Mouse (Mus musculus) neural tube, embryonic 14.5 days (tissue): ENCODE results near the gene Ajap1. TPM values are rescaled to one million over a fixed set of nuclear protein-coding genes. Genes with fewer than 3 reads are reported as not detected.

Experiments
- ATAC-seq: fragments of 200-750 bp; cut with Nextera tagmentation; 2 replicates; pipeline ENCODE4 v1.8.0; 2017; ENCODE audit warnings: low read depth, mild to moderate bottlenecking, moderate TSS enrichment, moderate library complexity
- H3K27ac ChIP-seq: fragments of 300-500 bp; sonication (generic); 2 replicates; pipeline ENCODE4 v1.5.1; 2014; ENCODE audit warnings: low read depth, mild to moderate bottlenecking, control low read depth, low read length, moderate library complexity, mixed read lengths
- H3K27me3 ChIP-seq: fragments of 300-500 bp; sonication (generic); 2 replicates; pipeline ENCODE4 v1.6.1; 2014; ENCODE audit warnings: low read length; ENCODE audit not compliant: control insufficient read depth, insufficient read depth
- H3K36me3 ChIP-seq: fragments of 300-500 bp; sonication (generic); 2 replicates; pipeline ENCODE4 v1.6.1; 2014; ENCODE audit warnings: low read length, mixed read lengths; ENCODE audit not compliant: control insufficient read depth, insufficient read depth
- H3K4me1 ChIP-seq: fragments of 300-500 bp; sonication (generic); 2 replicates; pipeline ENCODE4 v1.6.1; 2014; ENCODE audit warnings: low read length; ENCODE audit not compliant: control insufficient read depth, insufficient read depth
- H3K4me2 ChIP-seq: fragments of 300-500 bp; sonication (generic); 2 replicates; pipeline ENCODE4 v1.6.1; 2014; ENCODE audit warnings: mild to moderate bottlenecking, low read depth, low read length, control low read depth
- H3K4me3 ChIP-seq: fragments of 300-500 bp; sonication (generic); 2 replicates; pipeline ENCODE4 v1.5.1; 2014; ENCODE audit warnings: low read depth, low read length, control low read depth, mixed read lengths
- H3K9ac ChIP-seq: fragments of 300-500 bp; sonication (generic); replicated peaks from 2 replicates; pipeline ENCODE4 v1.6.1; 2014; ENCODE audit warnings: low read depth, mild to moderate bottlenecking, control low read depth, low read length, mixed read lengths
- H3K9me3 ChIP-seq: fragments of 300-500 bp; sonication (generic); 2 replicates; pipeline ENCODE4 v1.6.1; 2016; ENCODE audit warnings: low read length; ENCODE audit not compliant: control insufficient read depth
- WGBS: fragments of 180-500 bp; shearing (Covaris S2); extraction: QIAGEN DNeasy Blood & Tissue Kit; methylation state at CpG from one replicate; pipeline ENCODE4 v1.1.7; 2014; 5-methylcytosine and 5-hydroxymethylcytosine counted together
- polyA plus RNA-seq: library from polyadenylated mRNA; unstranded; fragments of >200 nt; fragmentation: Nextera tagmentation; extraction: Ambion mirVana; gene quantifications from 2 replicates; pipeline ENCODE4 v1.2.1, GENCODE M21; 2014

Gene Ajap1
- polyA plus RNA-seq, 1 experiment from 2014 or later, result 30.6 TPM

DNA sequence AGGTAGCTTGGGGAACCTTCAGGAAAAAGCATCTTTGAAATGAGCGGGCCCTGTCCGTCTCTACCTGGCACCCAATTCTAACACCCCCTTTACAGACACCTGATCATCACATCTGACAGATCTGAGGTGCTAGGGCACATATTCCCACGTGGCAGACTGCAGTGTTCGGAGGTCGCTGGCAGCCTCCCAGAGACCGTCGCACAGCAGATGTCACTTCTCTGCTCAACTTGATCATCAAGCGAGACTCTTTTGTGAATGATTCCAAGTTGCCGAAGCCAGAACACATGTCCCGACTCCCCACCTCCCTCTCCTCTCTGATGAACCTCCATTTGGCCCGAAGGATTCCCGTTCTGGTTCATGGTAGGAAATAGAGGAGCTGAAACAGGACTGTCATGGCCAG is 95.1 kb downstream of the Ajap1 start:
- Histone ChIP-seq H3K4me1 (no peaks in the 10 kb centered on the region), H3K36me3 (no peaks in the 10 kb centered on the region), H3K9ac (no peak overlapping the region), H3K27ac (no peak overlapping the region), H3K4me2 (no peak overlapping the region), H3K9me3 (no peaks in the 10 kb centered on the region), H3K27me3 (no peaks in the 10 kb centered on the region), H3K4me3 (no peak overlapping the region)
- ATAC-seq, result no peak
- WGBS, result 94% methylated on average over 12 of the region's 12 CpGs

DNA sequence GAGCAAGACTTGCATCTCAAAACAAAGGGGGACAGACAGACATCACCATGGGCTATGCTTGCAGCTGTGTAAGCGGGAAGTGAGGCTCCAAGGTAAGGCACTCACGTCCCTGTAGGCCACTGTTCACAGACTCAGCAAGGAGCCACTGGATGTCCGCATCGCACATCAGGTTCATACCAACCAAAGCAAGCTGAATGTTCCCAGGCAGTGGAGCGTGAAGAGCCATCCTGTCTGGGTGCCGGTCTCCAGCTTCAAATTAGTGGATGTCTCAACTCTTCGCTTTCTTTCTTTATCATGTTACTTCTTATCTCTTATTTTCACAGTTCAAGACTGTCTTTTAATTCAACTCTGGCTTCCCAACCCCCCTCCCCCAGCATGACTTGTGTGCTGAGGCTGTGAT is 101.2 kb downstream of the Ajap1 start:
- Histone ChIP-seq H3K4me3 (no peak overlapping the region), H3K9ac (no peak overlapping the region), H3K4me1 (no peaks in the 10 kb centered on the region; the same call in 1 of the 2 replicates), H3K27ac (no peak overlapping the region), H3K9me3 (no peaks in the 10 kb centered on the region), H3K36me3 (0 out of 2 replicates have a peak, but pooled peaks cover 3% of the 10 kb centered on the region), H3K4me2 (no peak overlapping the region), H3K27me3 (no peaks in the 10 kb centered on the region)
- no peak for ATAC-seq
- WGBS, result 64% methylated on average over 7 of the region's 7 CpGs

DNA sequence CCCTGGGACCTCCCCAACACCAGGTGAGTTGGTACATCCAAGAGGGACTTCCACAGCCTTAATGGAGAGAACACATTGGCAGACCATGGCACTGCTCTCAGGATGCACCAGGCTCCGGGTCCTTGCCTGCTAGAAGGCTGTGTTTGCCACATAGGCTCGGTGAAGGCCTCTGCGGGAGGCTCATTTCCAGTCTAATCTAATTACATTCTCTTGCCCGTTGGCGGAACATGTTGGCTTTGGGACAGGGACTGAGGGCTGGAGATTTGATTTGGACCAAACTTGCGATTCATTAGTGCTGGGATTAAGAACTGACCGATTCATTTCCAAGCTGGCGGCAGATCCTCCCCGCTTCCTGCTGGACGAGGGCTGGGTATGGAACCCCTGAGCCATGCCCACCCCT is 101.7 kb downstream of the Ajap1 start:
- H3K27ac ChIP-seq, result no peak overlapping the region
- WGBS, result 91% methylated on average over 10 of the region's 10 CpGs
- H3K9me3 ChIP-seq, result no peaks in the 10 kb centered on the region
- no peak overlapping the region for H3K4me3 ChIP-seq
- no peaks in the 10 kb centered on the region; the same call in 1 of the 2 replicates for H3K4me1 ChIP-seq
- H3K4me2 ChIP-seq, result no peak overlapping the region
- H3K27me3 ChIP-seq, result no peaks in the 10 kb centered on the region
- no peak for ATAC-seq
- H3K9ac ChIP-seq, result no peak overlapping the region
- H3K36me3 ChIP-seq, result 0 out of 2 replicates have a peak, but pooled peaks cover 3% of the 10 kb centered on the region

DNA sequence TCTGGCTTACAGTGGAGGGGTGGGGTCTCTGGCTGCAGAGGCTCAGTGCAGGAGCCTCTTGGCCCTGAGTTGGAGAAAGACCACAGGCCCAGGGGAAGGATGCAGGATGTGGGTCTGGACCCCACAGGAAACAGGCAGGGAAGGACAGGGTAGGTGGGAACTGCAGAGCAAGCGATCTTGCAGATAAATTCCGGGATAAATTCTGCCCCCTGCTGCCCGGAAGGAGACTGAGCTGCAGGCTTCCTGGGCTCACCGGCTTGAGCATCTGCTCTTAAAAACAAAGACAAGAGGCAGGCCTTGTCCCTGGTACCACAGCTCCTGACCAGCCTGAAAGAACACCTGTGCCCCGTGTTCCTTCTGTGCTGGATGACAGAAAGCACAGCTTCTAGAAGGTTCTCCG is 104.6 kb downstream of the Ajap1 start:
- Histone ChIP-seq H3K36me3 (0 out of 2 replicates have a peak, but pooled peaks cover 3% of the 10 kb centered on the region), H3K27ac (no peak overlapping the region), H3K4me1 (no peaks in the 10 kb centered on the region; the same call in 1 of the 2 replicates), H3K27me3 (no peaks in the 10 kb centered on the region), H3K4me3 (no peak overlapping the region), H3K9me3 (no peaks in the 10 kb centered on the region), H3K4me2 (no peak overlapping the region), H3K9ac (no peak overlapping the region)
- WGBS, result 17% methylated on average over 6 of the region's 6 CpGs
- no peak for ATAC-seq

DNA sequence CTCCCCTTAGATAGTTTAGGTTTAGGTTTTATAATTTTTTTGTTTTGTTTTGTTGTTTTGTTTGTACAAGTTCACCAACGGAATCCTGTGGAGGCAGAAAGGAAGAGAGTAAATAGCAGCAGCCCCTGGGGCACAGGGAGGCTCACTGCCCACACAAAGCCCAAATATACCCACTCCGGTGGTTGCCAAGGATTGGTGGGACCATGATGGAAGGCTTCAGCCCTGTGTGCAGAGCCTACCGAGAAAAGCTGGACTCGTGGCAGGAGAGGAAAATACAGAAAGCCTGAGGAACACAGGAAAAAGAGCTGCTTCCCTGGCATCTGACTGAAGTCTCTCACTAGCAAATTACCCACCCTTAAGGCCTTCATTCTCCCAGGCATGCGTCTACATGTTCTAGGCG is 108.4 kb downstream of the Ajap1 start:
- Histone ChIP-seq H3K36me3 (no peaks in the 10 kb centered on the region), H3K4me3 (no peak overlapping the region), H3K27me3 (no peaks in the 10 kb centered on the region), H3K4me2 (no peak overlapping the region), H3K4me1 (no peaks in the 10 kb centered on the region; the same call in 1 of the 2 replicates), H3K9ac (no peak overlapping the region), H3K27ac (no peak overlapping the region), H3K9me3 (no peaks in the 10 kb centered on the region)
- WGBS, result 84% methylated on average over 6 of the region's 6 CpGs
- ATAC-seq, result no peak

DNA sequence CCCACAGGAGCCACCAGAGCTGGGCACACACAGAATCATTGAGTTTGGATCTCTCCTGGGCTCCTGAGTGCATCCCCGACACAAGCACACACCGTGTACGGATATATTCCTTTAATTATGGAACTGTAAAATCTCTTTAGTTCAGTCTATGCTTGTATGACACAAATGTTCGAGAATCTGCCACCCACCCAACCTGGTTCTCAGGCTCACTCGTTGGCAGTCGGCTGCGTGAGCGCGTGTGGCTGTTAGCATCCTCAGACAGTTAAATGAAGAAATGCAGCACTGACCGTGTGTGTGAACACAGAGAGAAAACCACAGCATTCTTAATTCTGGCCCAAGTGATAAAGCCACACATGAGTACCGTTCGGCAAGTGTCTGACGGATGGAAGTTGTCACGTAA is 109.5 kb downstream of the Ajap1 start:
- no peaks in the 10 kb centered on the region for H3K36me3 ChIP-seq
- WGBS, result 92% methylated on average over 14 of the region's 14 CpGs
- no peaks in the 10 kb centered on the region for H3K27me3 ChIP-seq
- H3K9ac ChIP-seq, result no peak overlapping the region
- no peak overlapping the region for H3K4me3 ChIP-seq
- H3K27ac ChIP-seq, result no peak overlapping the region
- H3K9me3 ChIP-seq, result no peaks in the 10 kb centered on the region
- H3K4me1 ChIP-seq, result no peaks in the 10 kb centered on the region; the same call in 1 of the 2 replicates
- no peak for ATAC-seq
- no peak overlapping the region for H3K4me2 ChIP-seq

DNA sequence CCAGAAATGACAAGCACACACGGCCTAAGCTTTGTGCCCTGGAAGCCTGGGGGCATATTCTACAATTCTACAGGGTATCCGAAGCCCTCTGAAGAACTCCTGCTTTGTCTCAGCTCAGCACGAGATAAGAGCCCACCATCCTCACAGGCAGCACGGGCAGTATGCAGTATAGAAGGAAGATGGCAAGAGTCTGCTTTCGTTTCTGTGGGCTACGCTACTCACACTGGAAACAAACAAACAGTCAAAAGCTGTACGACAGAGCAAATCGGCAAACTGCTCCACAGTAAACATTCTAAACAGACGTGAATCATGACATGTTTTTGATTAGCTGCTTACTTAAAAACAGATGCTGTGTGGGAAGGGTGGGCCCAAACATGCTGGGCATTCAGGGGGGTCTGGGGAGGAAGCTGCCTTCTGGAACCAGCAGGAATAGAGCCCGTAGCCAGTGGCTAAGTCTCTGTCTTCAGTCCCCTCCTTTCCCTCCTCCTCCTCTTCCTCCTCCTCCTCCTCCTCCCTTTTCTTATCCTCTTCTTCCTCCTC is 113.9 kb downstream of the Ajap1 start:
- Histone ChIP-seq H3K9me3 (no peaks in the 10 kb centered on the region), H3K36me3 (no peaks in the 10 kb centered on the region), H3K9ac (no peak overlapping the region), H3K4me1 (no peaks in the 10 kb centered on the region), H3K4me3 (no peak overlapping the region), H3K27ac (peak overlapping the region; percentile 44), H3K27me3 (no peaks in the 10 kb centered on the region), H3K4me2 (no peak overlapping the region)
- ATAC-seq, result peak; percentile 66; the same call in 1 of the 2 replicates
- 61% methylated on average over 10 of the region's 10 CpGs for WGBS

DNA sequence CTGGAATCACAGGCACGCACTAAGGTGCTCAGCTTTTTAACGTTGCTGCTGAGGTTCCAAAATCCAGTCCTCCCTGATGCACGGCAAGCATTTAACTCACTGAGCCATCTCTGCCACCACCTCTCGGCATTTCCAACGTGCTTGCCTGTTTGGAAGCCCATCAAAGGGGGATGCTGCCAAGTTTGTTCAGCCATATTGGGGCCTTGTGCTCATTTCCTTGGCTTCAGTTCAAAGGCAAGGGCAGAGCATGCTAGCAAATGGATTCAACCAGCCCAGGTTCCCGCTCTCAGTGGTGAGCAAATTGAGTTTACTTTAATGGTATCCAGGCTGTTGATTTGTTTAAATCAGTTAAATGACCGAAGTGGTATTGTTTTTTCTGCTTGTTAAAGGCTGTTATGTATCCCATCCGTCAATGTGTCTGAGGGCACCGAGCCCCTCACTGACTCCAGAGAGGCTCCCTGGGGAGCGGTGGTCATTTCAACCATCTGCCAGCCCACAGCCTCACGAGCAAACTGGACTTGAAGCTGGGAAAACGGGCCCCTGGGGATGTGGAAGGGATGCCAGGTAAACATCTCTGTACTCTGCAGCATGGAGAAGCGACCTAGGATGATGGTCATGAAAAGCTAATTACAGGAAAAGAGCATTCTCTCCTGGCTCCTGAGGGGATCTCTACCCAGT is 121.6 kb downstream of the Ajap1 start:
- Histone ChIP-seq H3K36me3 (no peaks in the 10 kb centered on the region), H3K4me1 (peaks cover 12% of the 10 kb centered on the region), H3K27ac (0 out of 2 replicates have a peak overlapping the region, but pooled peaks have one; percentile 39), H3K4me3 (no peak overlapping the region), H3K27me3 (no peaks in the 10 kb centered on the region), H3K9ac (no peak overlapping the region), H3K9me3 (no peaks in the 10 kb centered on the region), H3K4me2 (no peak overlapping the region; the same call in 1 of the 2 replicates)
- 25% methylated on average over 13 of the region's 13 CpGs for WGBS
- ATAC-seq, result 0 out of 2 replicates have a peak, but pooled peaks have one; percentile 34

DNA sequence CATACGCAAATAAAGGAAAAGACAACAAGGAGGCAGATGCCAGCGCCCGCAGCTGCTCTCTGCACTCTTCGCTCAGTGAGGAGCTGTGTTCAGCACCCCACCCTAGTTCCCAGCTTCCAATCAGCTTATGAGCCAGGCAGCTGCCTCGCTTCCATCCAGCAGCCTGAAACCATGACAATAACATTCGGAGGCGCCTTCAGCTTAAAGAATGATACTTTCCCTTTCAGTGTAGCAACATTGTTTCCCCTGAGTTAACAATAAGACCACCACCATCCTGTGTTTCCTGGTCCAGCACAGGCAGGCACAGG is 124.4 kb downstream of the Ajap1 start:
- Histone ChIP-seq H3K4me2 (no peak overlapping the region), H3K4me1 (peaks cover 12% of the 10 kb centered on the region)

More for the DNA sequence above, 124.4 kb downstream of the Ajap1 start:
- H3K9me3 ChIP-seq, result no peaks in the 10 kb centered on the region
- peak overlapping the region; percentile 40; the same call in 1 of the 2 replicates for H3K27ac ChIP-seq
- no peaks in the 10 kb centered on the region for H3K36me3 ChIP-seq
- no peaks in the 10 kb centered on the region for H3K27me3 ChIP-seq
- H3K4me3 ChIP-seq, result no peak overlapping the region
- no peak overlapping the region for H3K9ac ChIP-seq
- ATAC-seq, result peak; percentile 75; the same call in 1 of the 2 replicates
- 39% methylated on average over 7 of the region's 7 CpGs for WGBS
